Mouse (Mus musculus): ENCODE data around the gene Eno3.

The Eno3 gene

GRCm38 (mm10) chr11:70681897-70682581 lies 25.0 kb downstream of the Eno3 start:
- no peak for DNase-seq (ENCODE audit: low read depth)

GRCm38 (mm10) chr11:70683640-70684039 lies 26.6 kb downstream of the Eno3 start:
- DNase-seq (ENCODE audit: low read depth): no peak

GRCm38 (mm10) chr11:70686901-70687566 lies 30.0 kb downstream of the Eno3 start:
- DNase-seq (ENCODE audit: low read depth): no peak

- no peak for DNase-seq (ENCODE audit: low read depth)
These were observed 30.7 kb downstream of the Eno3 start, which contains the start of gene Camta2 for GRCm38 (mm10) chr11:70687601-70688199. Gene Camta2 (minus strand): TSS chr11:70688105.

- DNase-seq (ENCODE audit: low read depth): no peak
These were observed 31.4 kb downstream of the Eno3 start for GRCm38 (mm10) chr11:70688372-70688771.

GRCm38 (mm10) chr11:70689578-70689977 lies 32.6 kb downstream of the Eno3 start:
- DNase-seq (ENCODE audit: low read depth): no peak

- DNase-seq (ENCODE audit: low read depth): no peak
These were observed 36.5 kb downstream of the Eno3 start for GRCm38 (mm10) chr11:70693504-70693903.

- no peak for DNase-seq (ENCODE audit: low read depth)
These were observed 40.4 kb downstream of the Eno3 start for GRCm38 (mm10) chr11:70697376-70697775.

GRCm38 (mm10) chr11:70699051-70699450 lies 42.0 kb downstream of the Eno3 start:
- DNase-seq (ENCODE audit: low read depth): no peak

GRCm38 (mm10) chr11:70699722-70700556 lies 42.9 kb downstream of the Eno3 start, which contains the start of the genes Inca1 and Kif1c:
Gene Inca1 (minus strand): TSS chr11:70700155.
Gene Kif1c (plus strand): TSS chr11:70700548.
- DNase-seq (ENCODE audit: low read depth): peak; percentile 83

- DNase-seq (ENCODE audit: low read depth): no peak
These were observed 43.6 kb downstream of the Eno3 start for GRCm38 (mm10) chr11:70700613-70701012.

- no peak for DNase-seq (ENCODE audit: low read depth)
These were observed 44.4 kb downstream of the Eno3 start for GRCm38 (mm10) chr11:70701221-70701955.

GRCm38 (mm10) chr11:70701984-70702733 lies 45.2 kb downstream of the Eno3 start:
- DNase-seq (ENCODE audit: low read depth): no peak

GRCm38 (mm10) chr11:70702781-70703180 lies 45.8 kb downstream of the Eno3 start:
- DNase-seq (ENCODE audit: low read depth): no peak

GRCm38 (mm10) chr11:70706127-70706526 lies 49.1 kb downstream of the Eno3 start:
- no peak for DNase-seq (ENCODE audit: low read depth)

GRCm38 (mm10) chr11:70711026-70711425 lies 54.0 kb downstream of the Eno3 start:
- DNase-seq (ENCODE audit: low read depth): no peak

Data from fibroblast of lung, adult 2 months (primary cell).